Mouse (Mus musculus) right cerebral cortex, adult 18-20 months (tissue): ENCODE measurements around the gene Ppp1r12a.
"Not testable (repeated sequence)": the region's sequence is repeated elsewhere in the genome, so short reads cannot be mapped to it uniquely, and the experiment has no call there.

ENCODE experiments used
- DNase-seq: peaks from one replicate; pipeline ENCODE4 v3.0.0; 2022; ENCODE audit warnings: mixed read lengths

Gene Ppp1r12a

GRCm38 (mm10) chr10:108202126-108202525 is 40.1 kb downstream of the Ppp1r12a start:
- no peak for DNase-seq

GRCm38 (mm10) chr10:108203440-108203839 is 41.4 kb downstream of the Ppp1r12a start:
- no peak for DNase-seq

DNA sequence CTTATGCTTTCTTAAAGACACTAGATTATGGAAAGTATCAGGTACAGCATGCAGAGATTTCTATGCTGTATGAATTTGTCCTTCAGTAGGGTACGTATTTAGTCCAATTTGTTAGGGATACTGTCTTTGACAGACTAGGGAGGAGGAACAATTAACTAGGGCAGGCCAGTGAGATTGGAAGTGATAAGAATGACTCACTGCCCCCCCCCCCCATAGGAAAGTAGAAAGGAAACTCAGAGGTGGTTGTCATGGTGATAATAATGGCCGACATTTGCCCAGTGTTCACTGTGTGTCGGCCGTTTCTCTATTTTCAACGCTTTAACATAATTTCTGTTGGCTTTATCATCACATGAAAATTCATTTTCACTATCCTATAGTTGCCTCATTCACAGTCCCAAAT is 47.4 kb downstream of the Ppp1r12a start:
- DNase-seq, result no peak

DNA sequence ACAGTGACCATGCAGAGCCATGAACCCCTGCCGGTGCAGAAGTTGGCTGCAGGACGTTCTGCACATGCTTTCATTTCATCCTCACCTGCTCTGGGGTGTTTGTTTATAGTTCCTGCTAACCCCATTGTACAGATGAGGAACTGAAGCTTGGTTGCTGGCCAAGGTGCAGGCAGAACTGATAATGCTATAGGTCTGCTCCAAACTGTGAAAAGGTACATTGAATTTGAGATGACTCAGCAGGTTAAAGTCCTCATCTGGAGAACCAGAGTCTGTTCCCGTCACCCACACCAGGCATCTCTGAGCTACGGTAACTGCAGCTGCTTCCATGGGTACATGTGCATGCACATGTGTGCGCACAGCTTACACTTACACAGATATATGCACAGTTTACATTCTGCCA is 62.4 kb downstream of the Ppp1r12a start:
- DNase-seq, result no peak

GRCm38 (mm10) chr10:108237049-108237448 is 75.1 kb downstream of the Ppp1r12a start:
- DNase-seq, result no peak

DNA sequence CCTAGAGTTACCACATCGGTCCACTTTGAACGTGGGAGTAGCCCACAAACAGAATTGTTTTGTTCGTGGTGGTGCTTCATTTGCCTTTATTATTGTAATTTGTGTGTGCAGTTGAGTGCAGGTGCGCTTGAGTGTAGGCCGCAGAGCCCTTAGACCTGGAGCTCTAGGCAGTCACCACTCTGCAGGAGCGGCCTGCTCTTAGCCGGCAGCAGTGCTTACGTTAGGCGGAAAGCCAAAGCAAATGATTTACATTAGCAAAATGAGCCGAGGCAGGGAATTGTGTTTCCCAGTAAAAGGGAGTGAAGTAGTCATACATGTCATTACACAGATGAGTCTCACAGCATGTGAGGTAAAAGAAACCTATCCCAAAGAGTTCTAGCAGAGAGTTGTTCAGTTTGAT is 77.1 kb downstream of the Ppp1r12a start:
- DNase-seq, result no peak

DNA sequence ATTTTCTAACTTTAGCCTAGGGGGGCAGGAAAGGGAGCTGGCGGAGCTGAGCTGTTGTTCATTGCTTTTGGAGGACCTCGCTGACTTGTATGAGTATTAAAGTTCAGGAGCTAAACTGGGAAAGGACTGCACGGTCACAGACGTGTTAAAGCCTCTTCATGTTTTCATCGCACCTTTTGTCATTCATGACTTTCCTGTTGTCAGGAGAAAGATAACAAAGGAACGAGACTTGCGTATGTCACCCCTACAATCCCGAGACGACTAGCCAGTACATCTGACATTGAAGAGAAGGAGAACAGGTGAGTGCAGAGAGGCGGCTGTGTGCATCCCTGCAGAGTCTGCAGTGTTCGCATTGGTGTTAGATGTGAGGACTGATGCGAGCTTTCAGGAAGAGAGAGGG is 88.7 kb downstream of the Ppp1r12a start:
- no peak for DNase-seq

DNA sequence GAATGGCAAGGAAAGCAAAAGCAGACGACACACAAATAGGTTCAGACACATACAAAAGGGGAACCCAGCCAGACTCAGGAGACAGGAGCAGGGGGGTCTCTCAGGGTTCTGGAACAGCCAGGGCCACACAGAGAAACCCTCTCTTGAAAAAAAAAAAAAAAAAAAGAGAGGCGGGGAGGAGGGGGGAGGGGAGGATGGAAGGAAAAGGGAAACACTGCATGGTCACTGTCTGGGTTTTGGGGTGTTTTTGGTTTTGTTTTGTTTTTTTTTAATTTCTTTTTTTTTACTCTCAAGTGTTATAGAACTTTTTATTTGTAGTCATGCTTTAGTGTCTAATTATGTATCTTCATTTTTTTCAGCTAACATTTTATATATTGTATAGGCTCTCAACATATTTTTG is 89.2 kb downstream of the Ppp1r12a start:
- DNase-seq, result no peak

GRCm38 (mm10) chr10:108255812-108256376 is 93.9 kb downstream of the Ppp1r12a start:
- DNase-seq, result no peak

DNA sequence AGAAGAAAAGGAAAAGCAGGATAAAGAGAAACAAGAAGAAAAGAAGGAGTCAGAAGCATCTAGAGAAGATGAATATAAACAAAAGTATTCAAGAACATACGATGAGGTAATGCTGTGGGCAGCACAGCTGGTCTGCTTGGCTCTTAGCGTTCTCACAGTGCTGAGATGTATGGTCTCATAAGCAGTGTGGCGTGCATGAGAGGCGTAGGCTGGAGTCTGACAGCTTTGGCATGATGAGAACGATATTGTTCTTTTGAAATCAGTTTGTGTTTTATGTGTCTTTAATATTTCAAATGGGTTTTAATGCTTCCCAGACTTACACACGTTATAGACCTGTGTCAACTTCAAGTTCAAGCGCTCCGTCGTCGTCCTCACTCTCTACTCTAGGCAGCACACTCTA is 98.9 kb downstream of the Ppp1r12a start:
- DNase-seq, result peak; percentile 49

GRCm38 (mm10) chr10:108264641-108265040 is 102.6 kb downstream of the Ppp1r12a start:
- DNase-seq, result no peak

DNA sequence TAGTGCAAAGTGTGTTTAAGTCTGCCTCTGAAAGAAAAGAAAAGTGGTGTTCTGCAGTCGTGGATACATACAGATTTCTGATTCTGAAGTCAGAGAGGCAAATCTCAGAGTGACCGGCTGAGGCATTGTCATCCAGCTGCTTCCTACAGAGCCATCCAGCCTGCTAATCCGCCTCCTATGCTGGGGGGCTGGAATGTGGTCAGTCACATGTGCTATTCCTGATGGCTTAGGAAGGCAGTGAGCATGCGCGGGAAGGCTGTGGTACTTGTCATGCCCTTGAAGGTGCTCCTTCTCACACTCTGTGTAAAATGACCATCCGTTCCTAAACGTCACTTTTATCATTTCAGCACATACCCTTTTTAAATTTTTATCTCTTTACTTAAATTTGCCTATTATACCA is 109.2 kb downstream of the Ppp1r12a start:
- no peak for DNase-seq

- no peak for DNase-seq
Measured at GRCm38 (mm10) chr10:108276678-108277077, 114.7 kb downstream of the Ppp1r12a start.

DNA sequence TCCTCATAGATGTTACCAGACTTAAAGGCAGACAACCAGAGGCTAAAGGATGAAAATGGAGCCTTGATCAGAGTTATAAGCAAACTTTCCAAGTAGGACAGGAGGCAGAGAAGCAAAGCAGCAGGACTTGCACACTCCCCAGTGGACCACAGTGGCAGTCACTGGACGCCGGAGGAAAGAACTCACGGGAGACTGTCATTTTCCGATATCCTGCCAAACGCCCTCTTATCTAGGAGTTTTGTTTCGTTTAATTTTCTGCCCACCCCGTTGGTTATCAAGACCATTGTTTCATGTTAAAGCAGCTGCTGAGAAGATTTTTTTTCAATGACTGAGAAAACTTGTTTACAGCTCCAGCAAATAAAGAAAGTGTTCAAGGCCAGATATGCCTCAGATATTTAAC is 115.2 kb downstream of the Ppp1r12a start:
- no peak for DNase-seq

DNA sequence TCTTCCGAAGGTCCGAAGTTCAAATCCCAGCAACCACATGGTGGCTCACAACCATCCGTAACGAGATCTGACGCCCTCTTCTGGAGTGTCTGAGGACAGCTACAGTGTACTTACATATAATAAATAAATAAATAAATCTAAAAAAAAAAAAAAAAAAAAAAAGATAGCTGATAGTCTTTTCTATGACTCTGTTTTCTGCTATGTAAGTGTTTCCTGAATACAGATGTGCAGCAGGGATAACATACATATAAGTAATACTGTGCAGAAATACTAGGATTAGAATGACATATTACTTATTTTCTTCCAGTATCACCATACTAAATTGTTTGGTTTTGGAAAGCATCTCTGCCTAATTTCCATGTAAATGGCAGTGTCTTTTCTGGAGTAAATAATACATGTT is 119.1 kb downstream of the Ppp1r12a start:
- DNase-seq, result not testable (repeated sequence)

DNA sequence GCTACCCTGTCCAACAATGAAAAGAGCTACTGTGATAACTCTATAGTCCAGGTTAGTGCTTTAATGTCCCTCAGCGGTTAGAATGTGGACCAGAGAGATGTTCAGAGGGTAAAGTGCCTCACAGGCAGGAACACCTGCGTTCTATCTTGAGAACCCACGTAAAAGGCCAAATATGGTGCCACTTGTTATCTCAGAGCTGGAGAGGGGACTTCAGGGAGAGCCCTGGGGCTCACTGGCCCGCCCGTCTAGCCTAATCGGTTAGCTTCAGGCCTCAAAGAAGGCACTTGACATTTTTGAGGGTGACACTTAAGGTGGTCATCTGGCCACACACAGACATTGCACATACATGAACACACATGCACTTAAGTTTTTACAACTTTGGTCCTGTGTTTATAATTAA is 120.4 kb downstream of the Ppp1r12a start:
- no peak for DNase-seq

DNA sequence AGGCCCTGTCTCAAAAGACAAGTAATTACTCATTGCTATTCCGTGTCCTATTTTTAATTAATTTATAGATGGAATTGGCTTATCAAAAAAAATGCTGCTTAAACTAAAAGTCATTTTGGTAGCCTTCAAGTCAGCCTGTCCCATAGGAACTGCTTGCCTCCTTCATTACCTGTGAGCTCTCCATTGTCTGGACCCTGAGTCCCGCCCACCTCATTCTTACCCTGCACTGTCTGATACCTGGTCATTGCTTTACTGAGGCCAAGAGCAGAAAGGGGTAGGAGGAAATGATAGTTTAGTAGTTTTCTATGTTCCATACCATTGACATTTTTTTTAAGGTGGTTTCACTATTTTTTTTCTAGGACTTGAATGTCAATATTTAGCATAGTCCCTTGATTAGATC is 121.4 kb downstream of the Ppp1r12a start:
- no peak for DNase-seq

GRCm38 (mm10) chr10:108283837-108284236 is 121.8 kb downstream of the Ppp1r12a start:
- no peak for DNase-seq

- DNase-seq, result no peak
Measured at GRCm38 (mm10) chr10:108284445-108284844, 122.5 kb downstream of the Ppp1r12a start.

- no peak for DNase-seq
Measured at GRCm38 (mm10) chr10:108284977-108285376, 123.0 kb downstream of the Ppp1r12a start.

DNA sequence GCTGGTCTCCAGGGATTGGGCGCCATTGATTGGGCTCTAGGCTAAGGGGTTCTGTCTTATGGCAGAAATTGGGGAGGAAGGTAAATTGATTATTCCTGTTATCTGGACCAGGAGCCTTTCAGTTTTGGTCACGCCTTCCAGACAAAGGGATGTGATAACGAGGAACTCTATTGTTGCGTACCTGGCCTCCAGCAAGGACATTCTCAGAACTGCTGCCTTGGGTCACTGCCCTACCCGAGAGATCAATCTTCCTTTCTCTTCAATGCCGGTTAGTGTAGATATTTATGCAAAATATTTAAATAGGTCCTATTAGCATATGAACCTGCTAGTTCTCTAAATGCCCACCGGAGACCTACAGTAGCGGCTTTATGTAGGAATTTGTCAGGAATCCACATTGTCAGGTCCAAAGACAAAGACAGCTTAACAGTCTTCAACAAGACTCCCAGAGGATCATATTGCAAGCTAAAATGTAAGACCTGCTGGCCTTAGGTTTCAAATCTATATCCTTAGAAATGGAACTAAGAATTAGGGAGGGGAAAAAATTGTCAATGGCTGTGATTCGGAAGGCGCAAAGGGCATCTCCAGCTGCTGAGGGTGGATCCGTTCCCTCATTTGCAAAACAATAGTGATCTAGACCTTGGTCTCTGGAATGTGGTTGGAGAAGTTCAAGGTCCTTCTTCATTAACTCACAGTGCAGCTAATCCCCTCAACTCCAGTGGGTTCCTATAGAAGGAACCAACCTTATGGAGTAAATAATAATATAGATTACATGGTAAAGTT is 124.9 kb downstream of the Ppp1r12a start:
- no peak for DNase-seq

GRCm38 (mm10) chr10:108287438-108287801 is 125.4 kb downstream of the Ppp1r12a start:
- DNase-seq, result no peak

- DNase-seq, result peak; percentile 58
Measured at GRCm38 (mm10) chr10:108290046-108290445, 128.1 kb downstream of the Ppp1r12a start.

DNA sequence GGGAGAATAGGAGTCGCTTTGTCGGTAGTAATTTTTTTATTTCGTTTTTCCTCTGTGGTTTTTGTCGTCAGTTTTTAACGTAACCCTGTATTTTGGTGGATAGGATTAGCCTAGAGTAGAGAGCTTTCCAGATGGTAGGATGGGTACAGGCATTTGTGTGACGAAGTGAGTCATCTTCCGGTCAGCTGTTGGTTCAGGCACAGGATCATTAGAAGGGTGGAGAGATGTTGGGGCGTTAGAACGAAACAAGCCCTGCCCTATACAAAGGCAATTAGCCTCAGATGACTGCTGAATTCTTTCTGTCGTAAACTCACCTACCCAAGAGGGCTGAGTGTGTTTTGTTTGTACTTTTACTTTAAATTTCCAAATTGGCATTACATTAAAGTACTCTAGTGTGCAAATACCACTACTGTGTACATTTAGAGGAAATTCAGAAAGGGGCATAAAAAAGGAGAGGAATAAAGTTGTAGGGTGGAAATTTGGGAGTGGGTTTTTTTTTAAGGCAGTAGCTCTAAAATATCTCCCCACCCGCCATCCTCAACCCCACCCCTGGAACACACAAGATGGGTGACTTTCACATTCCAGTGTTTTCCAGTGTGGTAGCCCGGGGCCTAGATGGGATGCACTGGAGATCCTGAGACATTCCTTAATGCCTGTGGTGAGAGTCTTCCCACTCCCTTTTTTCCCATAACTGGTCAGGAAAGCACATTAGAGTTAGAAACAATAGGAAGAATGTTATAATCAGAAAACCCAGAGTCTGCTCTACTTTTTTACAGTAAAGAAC is 129.9 kb downstream of the Ppp1r12a start:
- DNase-seq, result no peak
